Mouse (Mus musculus): ENCODE data around the gene Vps13a. TPM values are rescaled to one million over a fixed set of nuclear protein-coding genes. Genes with fewer than 3 reads are reported as not detected.

Vps13a gene
- total RNA-seq, 2 experiments from 2014 or later: 26.8 to 28.7 TPM

DNA sequence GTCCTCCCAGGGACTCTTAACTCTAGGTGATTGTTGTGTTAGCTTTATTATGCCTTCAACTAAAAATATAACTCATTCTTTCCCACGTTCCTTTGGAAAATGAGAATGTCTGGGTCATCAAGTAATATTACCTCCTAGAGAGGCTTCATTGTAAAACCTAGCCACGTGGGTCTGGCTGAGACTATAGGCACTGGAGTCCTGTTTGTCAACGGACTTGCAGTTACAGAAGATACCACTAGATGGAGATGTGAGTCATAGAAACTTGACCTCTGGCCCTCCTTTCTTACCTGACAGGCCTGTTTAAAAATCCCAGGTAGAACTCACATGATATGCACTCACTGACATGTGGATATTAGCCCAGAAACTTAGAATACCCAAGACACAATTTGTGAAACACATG lies 195.4 kb downstream of the Vps13a start:
- DNase-seq (ENCODE audit: low spot score in 2 of 2): no peak

- no peak for DNase-seq (ENCODE audit: low spot score in 2 of 2)
These were observed 196.2 kb downstream of the Vps13a start for GRCm38 (mm10) chr19:16584546-16584945.

GRCm38 (mm10) chr19:16580501-16580900 lies 200.2 kb downstream of the Vps13a start:
- DNase-seq (ENCODE audit: low spot score in 2 of 2): no peak

- DNase-seq (ENCODE audit: low spot score in 2 of 2): no peak
These were observed 201.0 kb downstream of the Vps13a start for GRCm38 (mm10) chr19:16579656-16580260.

DNA sequence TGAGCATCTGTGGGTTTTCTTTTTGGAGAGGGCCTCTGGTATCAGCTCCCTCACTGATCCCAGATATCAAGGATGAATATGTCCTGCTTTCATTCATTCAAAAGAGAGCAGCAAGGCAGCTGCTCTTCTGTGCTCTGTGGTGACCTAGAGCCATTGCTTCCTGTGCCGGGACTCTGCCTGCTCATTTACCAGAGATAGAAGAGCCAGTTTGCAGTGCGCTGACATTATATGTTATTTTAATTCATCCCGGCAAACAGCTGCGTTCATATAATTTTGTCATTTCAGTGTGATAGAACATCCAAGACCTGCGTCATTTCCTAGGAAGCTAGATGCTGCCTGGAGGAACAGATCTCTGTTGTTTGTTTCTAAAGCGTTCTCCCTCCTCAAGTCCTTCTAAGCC lies 203.9 kb downstream of the Vps13a start:
- DNase-seq (ENCODE audit: low spot score in 2 of 2): no peak

Other genes starting within 250 kb of the Vps13a start
- not detected for gene Foxb2, start 92.9 kb upstream of the Vps13a start, total RNA-seq (2021)
- 10 to 100 TPM; 20.3 to 22.9 TPM for gene Prune2, start 175.2 kb upstream of the Vps13a start, total RNA-seq (2021)

All from adrenal gland, postnatal 4 days (tissue).